Mouse (Mus musculus): ENCODE data around the gene Gm26602. TPM values are rescaled to one million over a fixed set of nuclear protein-coding genes. Genes with fewer than 3 reads are reported as not detected.

Gene Gm26602
- polyA plus RNA-seq, 1 experiment from 2014 or later: not detected

DNA sequence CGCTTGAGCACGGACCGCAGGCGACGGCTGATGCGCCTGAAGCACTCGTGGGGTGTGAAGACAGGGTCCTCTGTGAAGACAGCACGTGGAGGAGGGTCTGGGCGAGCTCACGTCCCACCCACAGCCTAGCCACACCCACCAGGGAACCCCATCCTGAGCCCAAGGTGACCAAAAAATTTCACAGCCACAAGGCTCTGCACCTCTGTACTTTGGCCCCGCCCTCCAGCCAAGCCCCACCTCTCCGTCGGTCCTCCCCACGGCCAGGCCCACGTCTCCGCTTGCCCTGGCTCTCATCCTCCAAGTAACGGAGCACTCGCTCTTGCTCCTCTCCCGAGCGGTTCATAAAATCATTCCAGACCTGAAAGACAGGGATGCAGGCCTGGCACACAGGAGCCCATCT is 1.8 kb downstream of the Gm26602 start:
- no peak for DNase-seq (ENCODE audit: low spot score)
- Histone ChIP-seq H3K27ac (replicated peaks) (no peak overlapping the region), H3K4me1 (peaks cover 59% of the 10 kb centered on the region), H3K9me3 (no peaks in the 10 kb centered on the region), H3K36me3 (replicated peaks) (peaks cover 34% of the 10 kb centered on the region), H3K4me3 (0 out of 2 replicates have a peak overlapping the region, but pooled peaks have one; percentile 18), H3K27me3 (replicated peaks; ENCODE audit: low read depth, poor library complexity, severe bottlenecking) (peaks cover 4% of the 10 kb centered on the region)
- WGBS: 65% methylated on average over 20 of the region's 20 CpGs

DNA sequence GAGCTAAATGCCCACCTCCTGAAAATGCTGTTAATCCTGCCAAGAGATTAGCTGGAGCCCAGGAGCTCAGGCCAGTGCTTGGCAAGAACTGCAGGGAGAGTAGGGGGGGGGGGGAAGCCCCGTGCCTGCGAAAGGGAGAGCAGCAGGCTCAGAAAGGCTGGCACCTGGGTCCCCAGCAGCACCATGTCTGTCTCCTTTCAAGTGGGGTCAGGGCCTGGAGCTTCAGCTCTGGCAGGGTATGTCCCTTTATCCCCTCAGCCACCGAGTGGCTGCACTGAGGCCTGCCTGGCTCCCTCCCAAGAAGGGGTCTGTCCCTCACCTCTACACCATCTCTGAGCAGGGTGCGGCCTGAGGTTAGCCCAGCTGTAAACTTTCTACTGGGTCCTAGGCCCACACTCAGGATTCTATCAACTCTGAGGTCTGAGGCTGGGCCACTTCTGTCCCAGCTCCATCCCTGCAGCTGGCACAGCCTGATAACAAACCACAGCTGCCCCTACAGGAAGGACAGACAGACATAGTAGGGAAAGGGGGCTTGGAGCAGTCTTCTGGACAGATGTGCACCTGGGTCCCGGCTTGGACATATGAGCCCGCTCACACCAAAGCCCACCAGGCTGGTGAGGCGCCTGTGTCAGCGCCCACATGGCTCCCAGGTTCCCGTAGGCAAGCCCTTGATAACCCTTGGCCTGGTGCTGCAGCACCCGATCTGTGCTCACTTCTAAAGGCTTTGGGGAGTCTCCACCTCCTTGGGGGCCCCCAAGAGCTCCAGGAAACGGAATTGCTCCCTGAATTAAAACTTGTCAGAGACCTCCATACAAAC is 3.7 kb downstream of the Gm26602 start:
- Histone ChIP-seq H3K27ac (replicated peaks) (peak overlapping the region; percentile 44; the same call in 1 of the 2 replicates), H3K9me3 (no peaks in the 10 kb centered on the region), H3K27me3 (replicated peaks; ENCODE audit: low read depth, poor library complexity, severe bottlenecking) (peaks cover 24% of the 10 kb centered on the region), H3K4me1 (peaks cover 61% of the 10 kb centered on the region), H3K36me3 (replicated peaks) (peaks cover 34% of the 10 kb centered on the region), H3K4me3 (peak overlapping the region; percentile 89)
- WGBS: 63% methylated on average over 11 of the region's 11 CpGs
- DNase-seq (ENCODE audit: low spot score): no peak

DNA sequence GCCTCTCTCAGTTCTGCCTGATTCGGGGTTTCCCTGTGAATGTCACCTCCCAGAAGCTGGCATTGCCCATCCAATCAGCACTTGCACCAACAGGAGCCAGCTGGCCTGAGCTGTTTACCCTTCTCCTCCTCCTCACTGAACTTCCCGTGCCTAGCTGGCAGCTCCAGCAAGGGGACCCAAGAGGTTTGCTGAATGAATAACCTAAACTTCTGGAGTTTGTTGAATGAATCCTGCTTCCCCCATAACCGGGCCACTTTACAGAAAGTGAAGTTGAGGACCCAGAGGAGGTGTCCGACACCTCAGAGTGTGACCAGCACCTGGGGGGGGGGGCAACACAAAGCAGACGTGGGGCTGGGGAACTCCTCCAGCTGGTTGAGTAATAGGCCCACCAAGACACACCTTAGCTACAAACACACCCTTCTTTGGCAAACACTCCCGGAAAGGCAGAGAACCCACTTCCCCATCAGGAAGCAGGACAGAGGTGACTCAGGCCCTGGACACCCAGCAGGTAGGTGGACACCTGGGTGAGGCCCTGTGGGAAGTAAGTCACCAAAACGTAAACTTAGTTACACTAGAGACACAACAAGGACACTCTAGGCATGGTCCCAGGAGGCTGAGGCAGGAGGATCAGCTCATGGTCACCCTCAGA is 4.4 kb downstream of the Gm26602 start:
- no peak for DNase-seq (ENCODE audit: low spot score)
- H3K36me3 ChIP-seq (replicated peaks): peaks cover 34% of the 10 kb centered on the region
- no peak overlapping the region for H3K27ac ChIP-seq (replicated peaks)
- H3K4me3 ChIP-seq: peak overlapping the region; percentile 89
- H3K27me3 ChIP-seq (replicated peaks; ENCODE audit: low read depth, poor library complexity, severe bottlenecking): peaks cover 31% of the 10 kb centered on the region
- peaks cover 61% of the 10 kb centered on the region for H3K4me1 ChIP-seq
- H3K9me3 ChIP-seq: no peaks in the 10 kb centered on the region
- 77% methylated on average over 7 of the region's 7 CpGs for WGBS

DNA sequence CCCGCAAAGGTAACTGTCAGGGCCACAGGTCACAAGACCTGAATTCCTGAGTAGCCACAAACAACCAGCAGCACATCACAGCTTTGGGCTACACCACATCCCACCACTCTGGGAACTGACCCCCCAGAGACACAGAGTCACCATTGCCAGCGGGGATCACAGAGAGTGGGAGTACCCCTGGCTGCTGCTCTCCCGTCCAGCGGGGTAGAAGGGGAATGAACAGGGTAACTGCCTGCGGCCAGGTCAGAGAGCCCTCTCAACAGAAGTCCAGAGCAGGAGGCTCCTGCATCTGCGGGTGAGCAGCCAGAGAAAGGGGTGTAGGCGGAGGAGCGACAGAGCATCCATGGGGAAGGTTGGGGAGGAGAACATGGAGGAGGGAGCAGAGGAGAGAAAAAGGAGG is 5.4 kb downstream of the Gm26602 start:
- Histone ChIP-seq H3K36me3 (replicated peaks) (peaks cover 26% of the 10 kb centered on the region), H3K27ac (replicated peaks) (peak overlapping the region; percentile 94), H3K4me1 (peaks cover 71% of the 10 kb centered on the region), H3K4me3 (peak overlapping the region; percentile 89), H3K27me3 (replicated peaks; ENCODE audit: low read depth, poor library complexity, severe bottlenecking) (peaks cover 41% of the 10 kb centered on the region), H3K9me3 (no peaks in the 10 kb centered on the region)
- no peak for DNase-seq (ENCODE audit: low spot score)
- WGBS: 9% methylated on average over 8 of the region's 8 CpGs

DNA sequence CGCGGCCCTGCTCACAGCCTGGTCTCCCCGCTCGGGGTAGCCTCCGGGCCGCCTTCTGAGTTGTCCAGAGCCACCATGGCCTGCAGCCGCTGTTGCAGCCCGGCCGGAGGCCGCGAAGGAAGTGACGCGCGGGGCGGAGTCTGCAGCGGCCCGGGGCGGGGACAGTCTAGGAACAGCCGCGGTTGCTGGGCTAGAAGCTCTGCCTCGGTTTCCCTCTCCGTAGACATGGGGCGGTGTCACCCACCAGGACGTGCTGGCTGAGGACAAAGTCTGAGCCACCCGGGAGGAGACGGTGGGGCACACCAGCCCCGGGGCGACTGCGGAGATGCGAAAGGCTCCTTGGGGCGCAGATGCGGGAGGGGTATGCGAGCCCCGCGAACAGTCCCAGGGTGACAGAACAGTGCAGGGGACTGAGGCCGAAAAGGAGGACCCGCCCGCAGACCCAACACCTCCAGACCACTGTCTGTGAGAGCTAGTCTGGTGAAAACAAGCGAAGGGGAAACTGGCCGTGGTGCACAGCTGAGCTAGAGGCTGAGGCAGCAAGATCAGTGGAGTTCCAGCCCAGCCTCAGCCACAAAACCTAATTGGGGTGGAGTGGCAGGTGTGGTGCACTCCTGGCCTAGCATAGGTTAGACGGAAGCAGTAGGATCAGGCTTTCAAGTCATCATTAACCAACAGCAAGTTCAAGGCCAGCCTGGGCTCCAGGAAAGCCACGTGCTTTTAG is 6.3 kb downstream of the Gm26602 start, which contains the start of gene Kiss1r:
Kiss1r (plus strand) TSS at position 164 of the 724 bp plus-strand sequence.
- no peaks in the 10 kb centered on the region for H3K9me3 ChIP-seq
- peaks cover 50% of the 10 kb centered on the region for H3K27me3 ChIP-seq (replicated peaks; ENCODE audit: low read depth, poor library complexity, severe bottlenecking)
- peak within 1 kb of the TSS; percentile 89 for H3K4me3 ChIP-seq
- H3K4me1 ChIP-seq: peaks cover 80% of the 10 kb centered on the region
- WGBS: 3% methylated on average over 42 of the region's 42 CpGs
- H3K27ac ChIP-seq (replicated peaks): peak within 1 kb of the TSS; percentile 94
- DNase-seq (ENCODE audit: low spot score): peak; percentile 90
- H3K36me3 ChIP-seq (replicated peaks): peaks cover 17% of the 10 kb centered on the region

DNA sequence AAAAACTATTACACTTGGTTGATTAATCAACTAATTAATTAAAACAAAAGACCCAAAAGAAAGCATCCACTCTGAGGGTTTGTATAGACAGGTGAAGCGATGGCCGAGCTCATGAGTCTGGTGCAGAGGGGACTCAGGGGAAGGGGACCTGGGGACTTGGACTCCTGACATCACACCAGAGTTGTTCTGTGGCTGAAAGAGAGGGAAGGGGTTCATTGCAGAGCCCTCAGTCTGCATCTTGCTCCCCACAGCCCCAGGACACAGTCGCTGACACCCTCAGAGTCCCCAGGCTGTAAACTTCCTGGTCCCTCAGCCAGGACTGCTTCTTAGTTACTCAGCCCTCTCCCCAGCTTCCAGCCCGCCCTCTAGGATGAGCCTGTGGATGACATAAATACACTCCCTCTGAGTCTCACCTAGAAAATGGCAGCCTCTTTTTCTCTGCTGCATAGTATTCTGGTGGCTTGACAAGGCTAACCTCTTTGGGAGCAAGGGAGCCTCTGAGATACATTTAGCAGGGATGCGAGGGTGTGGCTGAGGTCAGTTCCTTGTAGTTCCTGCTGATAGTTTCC is 7.0 kb downstream of the Gm26602 start:
- H3K4me1 ChIP-seq: peaks cover 78% of the 10 kb centered on the region
- H3K27ac ChIP-seq (replicated peaks): no peak overlapping the region
- 0 out of 2 replicates have a peak, but pooled peaks cover 3% of the 10 kb centered on the region for H3K9me3 ChIP-seq
- no peak for DNase-seq (ENCODE audit: low spot score)
- peaks cover 56% of the 10 kb centered on the region for H3K27me3 ChIP-seq (replicated peaks; ENCODE audit: low read depth, poor library complexity, severe bottlenecking)
- H3K36me3 ChIP-seq (replicated peaks): peaks cover 10% of the 10 kb centered on the region
- peak overlapping the region; percentile 89 for H3K4me3 ChIP-seq
- WGBS: 68% methylated on average over 5 of the region's 5 CpGs

DNA sequence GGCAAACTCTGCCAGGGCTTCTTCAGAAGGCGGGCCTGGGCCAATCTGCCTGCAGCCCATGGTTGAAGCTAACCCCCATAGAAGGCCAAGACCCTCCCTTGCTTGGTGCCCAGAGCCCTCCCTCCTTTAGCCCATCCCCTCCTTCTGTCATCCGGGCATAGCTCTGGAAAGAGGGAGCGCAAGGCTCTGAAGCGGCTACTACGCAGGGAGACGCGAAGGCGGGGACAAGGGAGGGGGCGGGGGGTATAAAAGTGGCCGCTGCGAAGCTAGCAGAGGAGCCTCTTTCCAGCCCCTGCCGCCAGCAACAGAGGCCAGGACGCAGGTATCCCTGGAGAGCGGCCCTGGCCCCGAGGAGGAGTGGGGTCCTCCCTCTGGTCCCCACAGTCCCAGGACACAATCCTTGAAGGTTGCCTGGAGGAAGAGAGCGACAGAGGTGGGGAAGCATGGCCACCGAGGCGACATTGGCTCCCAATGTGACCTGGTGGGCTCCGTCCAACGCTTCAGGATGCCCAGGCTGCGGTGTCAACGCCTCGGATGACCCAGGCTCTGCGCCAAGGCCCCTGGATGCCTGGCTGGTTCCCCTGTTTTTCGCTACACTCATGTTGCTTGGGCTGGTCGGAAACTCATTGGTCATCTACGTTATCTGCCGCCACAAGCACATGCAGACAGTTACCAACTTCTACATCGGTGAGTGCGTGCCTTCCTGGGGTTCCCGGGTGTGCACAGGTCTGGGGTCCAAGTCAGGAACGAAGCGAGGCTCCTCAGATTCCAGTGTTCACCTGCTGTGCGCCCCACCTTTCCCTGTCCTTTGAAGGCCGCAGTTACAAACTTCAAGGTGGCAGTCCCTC is 7.8 kb downstream of the Gm26602 start:
- 3% methylated on average over 35 of the region's 35 CpGs for WGBS
- Histone ChIP-seq H3K27ac (replicated peaks) (0 out of 2 replicates have a peak overlapping the region, but pooled peaks have one; percentile 30), H3K4me3 (peak overlapping the region; percentile 89), H3K4me1 (peaks cover 80% of the 10 kb centered on the region), H3K27me3 (replicated peaks; ENCODE audit: low read depth, poor library complexity, severe bottlenecking) (peaks cover 65% of the 10 kb centered on the region), H3K36me3 (replicated peaks) (peaks cover 2% of the 10 kb centered on the region), H3K9me3 (0 out of 2 replicates have a peak, but pooled peaks cover 4% of the 10 kb centered on the region)
- DNase-seq (ENCODE audit: low spot score): peak; percentile 56

DNA sequence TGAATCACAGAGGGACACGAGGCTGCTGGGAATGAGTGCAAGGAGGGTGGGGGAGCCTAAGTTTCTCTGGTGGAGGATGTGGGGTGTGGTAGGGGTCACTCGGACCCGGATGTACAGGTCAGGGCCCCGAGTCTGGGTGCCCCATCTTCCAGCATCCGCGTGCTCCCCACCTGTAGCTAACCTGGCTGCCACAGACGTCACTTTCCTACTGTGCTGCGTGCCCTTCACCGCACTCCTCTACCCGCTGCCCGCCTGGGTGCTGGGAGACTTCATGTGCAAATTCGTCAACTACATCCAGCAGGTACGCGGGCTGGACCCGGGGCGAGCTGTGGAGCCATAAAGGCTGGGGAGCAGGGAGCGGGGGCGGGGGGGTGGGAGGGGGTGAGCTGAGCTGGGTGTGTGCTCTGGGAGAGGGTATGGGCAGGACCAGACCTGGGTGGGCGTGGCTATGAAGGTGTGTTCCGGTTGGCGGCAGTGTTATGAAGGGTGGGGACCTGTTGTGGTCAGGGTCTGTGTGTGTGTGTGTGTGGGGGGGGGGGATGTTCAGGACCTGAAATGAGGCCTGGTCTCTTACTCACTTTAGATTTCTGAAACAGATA is 8.7 kb downstream of the Gm26602 start:
- peaks cover 72% of the 10 kb centered on the region for H3K27me3 ChIP-seq (replicated peaks; ENCODE audit: low read depth, poor library complexity, severe bottlenecking)
- WGBS: 2% methylated on average over 21 of the region's 21 CpGs
- peak overlapping the region; percentile 89 for H3K4me3 ChIP-seq
- no peak for DNase-seq (ENCODE audit: low spot score)
- H3K9me3 ChIP-seq: 0 out of 2 replicates have a peak, but pooled peaks cover 4% of the 10 kb centered on the region
- H3K36me3 ChIP-seq (replicated peaks): no peaks in the 10 kb centered on the region; the same call in 1 of the 2 replicates
- peaks cover 77% of the 10 kb centered on the region for H3K4me1 ChIP-seq
- no peak overlapping the region for H3K27ac ChIP-seq (replicated peaks)

DNA sequence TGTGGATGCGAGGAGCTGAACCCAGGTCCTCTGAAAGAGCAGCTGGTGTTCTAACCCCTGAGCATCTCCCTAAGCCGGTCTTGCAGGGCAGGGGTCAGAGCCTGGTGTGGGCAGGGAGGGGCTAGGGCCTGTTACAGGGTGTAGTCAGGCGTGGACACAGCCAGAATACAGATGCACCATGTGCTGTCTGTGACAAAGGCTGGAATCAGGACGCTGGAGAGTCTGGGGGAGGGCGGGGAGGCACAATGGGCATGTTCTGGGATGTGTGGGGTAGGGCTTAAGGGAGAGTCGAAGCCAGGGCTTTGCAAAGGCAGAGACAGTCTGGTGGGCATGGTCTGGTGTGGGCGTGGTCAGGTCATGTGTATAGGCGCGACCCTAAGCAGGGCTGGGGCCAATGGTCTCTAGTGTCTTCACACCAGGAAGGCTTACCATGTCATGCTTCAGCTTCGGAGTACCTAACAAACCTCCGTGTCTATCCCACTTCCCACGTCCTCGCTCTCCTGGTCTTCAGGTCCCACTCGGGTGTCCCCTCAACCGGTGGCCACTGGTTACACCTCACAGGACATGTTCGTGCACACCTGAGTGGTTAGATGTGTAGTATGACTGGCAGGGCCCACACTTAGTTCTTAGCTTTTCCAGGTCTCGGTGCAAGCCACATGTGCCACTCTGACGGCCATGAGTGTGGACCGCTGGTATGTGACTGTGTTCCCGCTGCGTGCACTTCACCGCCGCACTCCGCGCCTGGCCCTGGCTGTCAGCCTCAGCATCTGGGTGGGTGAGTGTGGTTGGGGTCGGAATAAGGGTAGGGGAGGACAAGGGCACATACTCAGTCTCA is 9.6 kb downstream of the Gm26602 start:
- Histone ChIP-seq H3K27ac (replicated peaks) (no peak overlapping the region; the same call in 1 of the 2 replicates), H3K4me3 (peak overlapping the region; percentile 89), H3K27me3 (replicated peaks; ENCODE audit: low read depth, poor library complexity, severe bottlenecking) (peaks cover 72% of the 10 kb centered on the region), H3K36me3 (replicated peaks) (no peaks in the 10 kb centered on the region), H3K4me1 (peaks cover 72% of the 10 kb centered on the region), H3K9me3 (0 out of 2 replicates have a peak, but pooled peaks cover 4% of the 10 kb centered on the region)
- WGBS: 16% methylated on average over 26 of the region's 26 CpGs
- no peak for DNase-seq (ENCODE audit: low spot score)

DNA sequence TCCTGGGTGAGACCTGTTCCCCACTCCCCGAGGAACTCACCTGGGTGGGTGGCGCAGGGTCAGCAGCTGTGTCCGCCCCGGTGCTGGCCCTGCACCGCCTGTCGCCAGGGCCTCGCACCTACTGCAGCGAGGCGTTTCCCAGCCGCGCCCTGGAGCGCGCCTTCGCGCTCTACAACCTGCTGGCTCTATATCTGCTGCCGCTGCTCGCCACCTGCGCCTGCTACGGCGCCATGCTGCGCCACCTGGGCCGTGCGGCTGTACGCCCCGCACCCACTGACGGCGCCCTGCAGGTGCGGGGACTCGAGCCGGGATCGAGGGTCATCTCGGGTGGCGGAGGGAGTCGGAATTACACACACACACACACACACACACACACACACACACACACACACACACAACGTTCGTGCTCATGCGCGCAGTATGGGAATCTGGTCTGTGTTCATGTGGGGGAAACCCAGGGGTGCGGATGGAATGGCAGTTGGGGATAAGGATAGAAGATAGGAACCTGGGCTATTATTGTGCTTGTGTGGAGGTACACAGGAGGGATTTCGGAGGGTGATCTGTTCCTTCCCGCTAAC is 10.4 kb downstream of the Gm26602 start, which contains the start of gene R3hdm4:
R3hdm4 (minus strand) TSS at position 251 of the 578 bp plus-strand sequence.
- H3K27me3 ChIP-seq (replicated peaks; ENCODE audit: low read depth, poor library complexity, severe bottlenecking): peaks cover 72% of the 10 kb centered on the region
- 0 out of 2 replicates have a peak, but pooled peaks cover 4% of the 10 kb centered on the region for H3K9me3 ChIP-seq
- H3K36me3 ChIP-seq (replicated peaks): no peaks in the 10 kb centered on the region
- peaks cover 72% of the 10 kb centered on the region for H3K4me1 ChIP-seq
- 4% methylated on average over 41 of the region's 41 CpGs for WGBS
- H3K27ac ChIP-seq (replicated peaks): peak within 1 kb of the TSS; percentile 24; the same call in 1 of the 2 replicates
- peak; percentile 43 for DNase-seq (ENCODE audit: low spot score)
- peak within 1 kb of the TSS; percentile 89 for H3K4me3 ChIP-seq
